Mouse (Mus musculus): Measurements from ENCODE around the gene Ofcc1.

Ofcc1 gene

DNA sequence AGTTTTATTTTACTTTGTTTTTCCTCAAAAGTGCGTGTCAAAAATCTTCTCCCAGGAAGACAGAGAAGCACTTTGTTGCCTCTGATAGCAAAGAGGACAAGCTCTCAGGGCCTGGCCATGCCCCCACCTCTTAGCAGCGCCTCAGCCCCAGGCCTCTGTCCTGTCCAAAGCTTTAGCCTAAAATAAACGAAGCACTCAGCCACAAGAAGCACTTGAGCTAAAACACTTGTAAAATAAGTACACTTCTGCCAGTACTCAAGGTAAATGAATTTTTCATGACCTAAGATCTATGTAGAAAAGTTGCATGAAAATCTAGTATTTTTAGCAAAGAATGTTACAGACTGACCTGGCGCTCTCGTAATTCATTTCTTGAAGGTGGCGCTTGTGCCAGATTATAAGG is 117.4 kb downstream of the Ofcc1 start:
- DNase-seq (ENCODE audit: low spot score): no peak

DNA sequence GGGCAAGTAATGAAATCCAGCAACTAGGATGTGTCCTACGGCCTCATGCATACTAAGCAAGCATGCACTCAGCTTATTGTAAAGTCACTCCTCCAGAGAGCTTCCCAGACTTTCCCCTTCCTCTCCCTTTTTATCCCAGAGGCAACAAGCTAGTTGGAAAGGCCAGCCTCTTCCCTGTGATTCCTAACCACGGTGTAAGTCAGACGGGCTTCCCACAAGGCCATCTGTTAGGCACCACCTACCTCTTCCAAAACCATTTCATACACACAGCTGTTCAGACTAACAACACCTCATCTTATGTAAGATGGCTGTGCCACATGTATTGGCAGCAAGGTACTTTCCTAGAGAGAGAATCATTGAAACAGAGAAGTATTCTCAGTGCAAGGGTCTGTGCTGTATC is 124.9 kb downstream of the Ofcc1 start:
- no peak for DNase-seq (ENCODE audit: low spot score)

DNA sequence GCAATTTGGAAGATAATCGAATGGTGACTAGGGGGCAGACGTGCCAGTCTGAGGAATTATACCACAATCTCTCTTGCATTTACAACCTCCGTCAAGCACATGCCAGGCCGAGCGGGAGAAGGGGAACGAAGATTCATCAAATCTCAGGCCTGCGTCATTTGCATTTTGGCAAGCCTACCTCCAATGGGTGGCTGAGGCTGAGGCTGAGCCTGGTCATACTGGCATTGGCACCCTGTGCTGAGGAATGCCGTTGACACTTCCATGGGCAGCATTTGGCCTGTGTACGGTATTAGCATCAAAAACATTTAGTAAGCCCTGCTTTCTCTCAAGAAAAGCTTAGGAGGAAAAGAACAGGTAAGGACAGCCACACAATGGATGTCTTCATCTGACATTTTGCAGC is 152.9 kb downstream of the Ofcc1 start:
- DNase-seq (ENCODE audit: low spot score): no peak

DNA sequence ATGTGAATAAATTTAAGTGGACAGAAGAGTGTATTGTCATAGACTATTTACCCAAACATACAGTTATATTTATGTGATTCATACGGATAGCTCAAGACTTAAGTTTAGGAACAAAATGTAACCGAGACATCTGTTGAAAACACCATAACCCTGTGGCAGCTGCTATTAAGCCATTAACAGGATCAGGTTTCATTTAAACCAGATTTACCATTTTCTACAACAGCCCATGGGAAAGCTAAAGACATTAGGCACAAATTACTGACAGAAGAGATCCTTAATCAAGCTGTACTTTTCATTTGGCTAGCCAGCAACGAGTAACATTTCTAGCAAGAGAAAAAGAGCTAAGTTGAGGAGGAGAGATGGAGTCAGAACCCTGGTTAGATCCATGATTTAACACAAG is 179.5 kb downstream of the Ofcc1 start:
- DNase-seq (ENCODE audit: low spot score): no peak

DNA sequence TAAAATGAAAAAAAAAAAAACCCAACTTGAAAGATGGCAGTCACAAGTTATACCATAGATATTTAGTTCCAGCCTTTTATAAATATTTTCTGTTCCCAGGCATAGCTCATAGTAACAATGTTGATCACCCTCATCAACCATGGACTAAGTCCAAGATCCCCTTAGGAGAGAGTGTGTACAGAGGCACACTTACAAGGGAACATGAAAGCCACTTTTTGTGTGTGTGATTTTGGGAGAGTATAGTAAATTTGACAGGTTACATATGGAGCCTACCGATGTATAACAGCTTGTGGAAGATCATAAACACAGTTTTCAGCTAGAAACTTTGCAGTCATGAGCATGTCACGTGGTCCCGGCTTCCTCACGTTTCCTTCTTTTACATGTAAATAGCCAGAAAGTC is 189.5 kb downstream of the Ofcc1 start:
- DNase-seq (ENCODE audit: low spot score): no peak

DNA sequence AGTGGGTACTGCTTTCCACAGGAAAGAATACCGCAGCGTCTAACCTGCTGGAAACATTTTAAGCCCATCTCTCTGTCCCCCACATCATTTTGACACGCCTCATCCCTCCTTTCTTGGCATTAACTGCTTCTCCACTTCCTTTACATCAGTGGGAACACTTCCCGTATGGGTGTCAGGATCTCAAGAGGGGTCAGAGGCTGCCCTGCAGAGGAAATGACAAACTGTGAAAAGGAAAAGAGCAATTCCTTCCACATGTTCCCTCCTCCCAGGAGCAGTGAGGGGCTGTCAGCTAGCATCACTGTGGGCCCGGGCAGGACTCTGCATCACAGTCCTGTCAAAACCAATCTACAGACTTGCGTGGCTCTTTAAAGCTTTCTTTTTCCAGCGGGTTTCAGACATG is 193.4 kb downstream of the Ofcc1 start:
- no peak for DNase-seq (ENCODE audit: low spot score)

DNA sequence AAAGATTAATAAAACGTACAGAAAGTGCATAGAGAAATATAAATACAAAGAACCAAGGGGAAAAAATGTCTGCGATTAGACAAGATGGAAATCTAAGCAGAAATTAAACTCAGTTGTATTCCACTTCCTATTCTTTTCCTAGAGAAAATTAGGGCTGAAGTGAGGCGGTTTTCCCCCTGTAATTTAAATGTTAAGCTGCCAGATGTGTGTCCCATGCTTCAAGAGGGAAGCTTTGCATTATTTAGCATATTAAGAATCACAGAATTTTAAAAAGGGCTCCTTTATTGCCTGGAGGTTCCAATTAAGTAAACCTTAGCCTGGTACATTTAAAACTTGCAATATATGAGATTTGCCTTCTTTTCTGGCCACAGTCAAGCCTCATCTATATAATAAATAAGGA is 205.8 kb downstream of the Ofcc1 start:
- no peak for DNase-seq (ENCODE audit: low spot score)

DNA sequence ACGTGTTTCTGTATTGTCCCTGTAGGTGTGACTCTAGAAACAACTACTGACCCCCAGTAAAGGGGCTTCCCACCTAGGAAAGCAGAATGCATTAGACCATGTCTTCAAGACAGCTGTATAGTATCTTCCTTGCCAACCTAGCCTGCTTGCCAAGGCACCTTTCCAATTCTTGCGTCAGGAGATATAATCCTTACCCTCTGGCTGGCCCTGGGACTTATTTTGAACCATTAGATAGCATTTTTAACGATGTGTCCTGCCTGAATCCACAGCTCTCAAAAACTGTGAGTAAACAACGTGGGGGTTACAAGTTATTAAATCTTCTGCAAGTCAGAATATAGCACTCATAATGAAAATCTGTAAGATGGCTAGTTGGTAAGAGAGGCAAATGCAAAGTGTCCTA is 221.3 kb downstream of the Ofcc1 start:
- no peak for DNase-seq (ENCODE audit: low spot score)

DNA sequence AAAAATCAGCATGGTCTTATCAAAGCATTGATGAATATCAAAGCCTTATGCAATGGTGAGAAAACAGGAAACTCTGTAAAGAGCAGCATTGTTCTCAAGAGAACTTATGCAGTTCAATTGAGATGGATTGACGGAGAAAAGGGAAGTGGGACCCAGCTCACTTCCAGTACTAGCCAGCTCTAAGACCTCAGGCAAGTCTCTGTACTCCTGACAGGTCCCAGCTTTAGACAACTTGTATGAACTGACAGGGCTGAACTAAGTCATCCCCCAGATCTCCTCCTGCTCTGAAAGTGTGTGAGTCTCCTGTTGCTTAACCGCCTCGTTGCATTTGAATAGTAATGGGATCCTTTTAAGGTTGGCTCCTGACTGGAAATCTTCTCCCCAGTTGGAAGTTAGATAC is 225.2 kb downstream of the Ofcc1 start:
- no peak for DNase-seq (ENCODE audit: low spot score)

DNA sequence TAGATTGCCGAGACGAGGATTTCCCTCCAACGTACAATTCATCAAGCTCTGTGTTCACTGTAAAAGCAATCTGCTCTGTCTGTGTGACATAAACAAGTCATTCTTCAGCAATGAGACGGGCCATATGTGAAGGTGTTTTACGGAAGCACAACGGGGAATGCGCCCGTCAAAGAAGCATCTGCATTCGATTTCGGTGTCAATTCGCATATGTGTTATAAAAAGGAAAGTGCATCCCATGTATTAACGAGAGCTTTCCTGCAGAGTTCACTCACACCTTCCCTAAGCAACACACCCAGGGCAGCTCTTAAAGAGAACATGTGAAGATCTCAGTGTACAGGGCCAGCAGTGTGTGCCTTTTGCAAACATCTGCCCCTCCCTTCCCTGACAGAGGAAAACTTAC is 225.6 kb downstream of the Ofcc1 start:
- no peak for DNase-seq (ENCODE audit: low spot score)

DNA sequence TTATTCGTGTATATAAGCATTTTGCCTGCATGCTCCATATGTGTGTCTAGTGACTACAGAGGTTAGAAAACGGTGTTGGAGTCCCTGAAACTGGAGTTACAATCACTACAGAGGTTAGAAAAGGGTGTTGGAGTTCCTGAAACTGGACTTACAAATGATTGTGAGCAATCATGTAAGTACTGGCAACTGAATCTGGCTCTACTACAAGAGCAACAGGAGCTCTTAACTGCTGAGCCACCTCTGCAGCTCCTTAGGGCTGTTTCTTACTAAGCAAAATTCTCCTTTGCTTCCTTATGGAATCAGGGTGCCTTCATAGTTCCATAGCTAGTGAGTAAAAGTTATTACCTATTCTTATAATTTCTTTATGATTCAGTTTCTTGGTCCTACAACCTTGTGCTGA is 237.4 kb downstream of the Ofcc1 start:
- no peak for DNase-seq (ENCODE audit: low spot score)

DNA sequence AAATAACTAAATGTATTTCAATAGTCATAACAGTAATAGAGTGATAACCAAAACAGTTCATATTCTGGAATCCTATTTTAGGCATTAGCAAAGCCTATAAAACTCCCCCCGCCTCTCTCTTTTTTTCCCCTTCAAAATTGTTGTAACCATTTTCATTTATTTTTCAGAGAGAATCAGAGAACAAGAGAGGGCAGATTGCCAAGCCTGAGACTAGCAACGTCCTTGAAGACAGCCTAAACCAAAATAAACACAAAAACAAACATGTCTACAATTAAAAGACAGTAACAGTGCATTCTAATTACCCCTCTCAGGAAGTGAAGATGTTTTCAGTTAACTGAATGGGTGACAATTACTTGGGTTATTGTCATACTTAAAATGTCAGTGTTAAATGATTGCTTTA is 248.9 kb downstream of the Ofcc1 start:
- no peak for DNase-seq (ENCODE audit: low spot score)

DNA sequence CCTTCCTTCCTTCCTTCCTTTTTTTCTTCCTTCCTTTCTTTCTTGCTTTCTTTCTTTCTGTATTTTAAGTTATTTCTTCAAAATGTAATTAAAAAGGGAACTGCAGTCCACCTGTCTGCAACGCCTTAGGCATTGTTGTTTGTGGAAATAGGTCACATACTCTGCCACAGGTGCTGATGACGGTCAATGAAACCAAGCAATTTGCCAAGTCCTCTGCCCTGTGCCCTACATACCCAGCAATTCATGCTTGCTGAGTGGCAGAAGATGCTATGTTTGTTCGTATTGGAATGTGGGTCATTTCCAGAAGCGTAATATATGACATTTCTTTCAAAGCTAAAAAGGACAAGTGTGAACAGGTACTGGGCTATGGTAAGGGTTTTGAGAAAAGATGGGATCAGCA is 285.0 kb downstream of the Ofcc1 start:
- DNase-seq (ENCODE audit: low spot score): no peak

DNA sequence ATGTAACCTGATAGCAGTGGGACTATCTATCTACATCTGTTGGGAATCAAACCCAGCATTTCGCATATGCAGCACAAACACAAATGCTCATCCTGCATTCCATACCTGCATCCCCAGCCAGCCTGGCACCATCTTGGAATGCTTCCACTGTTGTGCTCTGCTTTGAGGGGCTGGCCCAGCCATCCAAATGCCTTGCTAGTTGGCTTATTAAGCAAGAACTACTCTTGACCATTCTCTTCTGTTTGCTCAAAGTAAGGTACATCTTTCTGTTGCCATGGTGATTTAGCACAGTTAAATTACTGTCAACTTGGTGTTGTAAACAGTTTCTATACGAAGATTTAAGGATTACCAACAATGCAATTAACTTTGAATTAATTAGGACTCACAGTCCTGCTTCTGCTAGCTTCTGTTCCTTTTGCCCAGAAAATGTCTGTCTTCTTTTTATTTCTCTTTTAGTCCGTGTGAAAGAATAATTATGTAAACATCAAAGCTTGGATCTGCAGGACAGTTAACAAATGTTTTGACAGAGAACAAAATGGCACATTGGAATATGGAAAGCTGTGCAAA is 286.3 kb downstream of the Ofcc1 start:
- DNase-seq (ENCODE audit: low spot score): no peak

DNA sequence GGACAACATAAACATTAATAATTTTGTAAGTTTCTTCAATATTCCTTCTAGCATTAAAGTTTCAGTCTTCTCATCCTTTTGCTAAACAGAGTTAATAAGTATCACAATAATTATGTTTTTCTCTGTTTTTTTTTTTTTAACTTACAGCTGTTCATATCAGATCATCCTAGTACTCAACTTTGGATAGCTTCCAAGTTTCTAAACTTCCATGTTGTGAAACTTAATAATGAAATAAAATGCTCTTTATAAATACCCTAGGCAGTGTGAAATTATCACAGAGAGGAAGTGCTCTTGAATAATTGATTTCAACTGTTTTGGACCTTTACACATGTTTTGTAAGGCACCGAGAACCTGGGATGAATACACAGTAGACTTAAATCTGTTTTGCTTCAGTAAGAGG is 291.2 kb downstream of the Ofcc1 start:
- DNase-seq (ENCODE audit: low spot score): no peak

DNA sequence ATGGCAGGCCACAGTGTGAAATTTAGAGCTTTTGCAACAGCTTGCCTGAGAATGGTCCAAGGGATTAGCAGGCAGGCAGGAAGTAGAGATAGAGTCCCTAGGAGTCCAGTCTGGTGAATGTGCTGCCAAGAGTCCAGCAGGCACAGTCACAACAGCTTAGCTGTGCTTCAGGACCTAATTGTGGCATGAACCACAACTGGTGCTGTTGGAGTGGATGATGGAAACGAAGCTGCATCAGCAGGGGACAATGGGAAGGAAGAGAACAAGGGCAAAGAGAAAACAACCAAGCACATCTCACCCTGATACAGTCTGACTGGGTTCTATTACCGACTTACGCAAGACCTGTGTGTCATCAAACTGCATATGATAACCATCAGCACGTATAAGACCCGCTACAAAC is 300.0 kb downstream of the Ofcc1 start:
- no peak for DNase-seq (ENCODE audit: low spot score)

DNA sequence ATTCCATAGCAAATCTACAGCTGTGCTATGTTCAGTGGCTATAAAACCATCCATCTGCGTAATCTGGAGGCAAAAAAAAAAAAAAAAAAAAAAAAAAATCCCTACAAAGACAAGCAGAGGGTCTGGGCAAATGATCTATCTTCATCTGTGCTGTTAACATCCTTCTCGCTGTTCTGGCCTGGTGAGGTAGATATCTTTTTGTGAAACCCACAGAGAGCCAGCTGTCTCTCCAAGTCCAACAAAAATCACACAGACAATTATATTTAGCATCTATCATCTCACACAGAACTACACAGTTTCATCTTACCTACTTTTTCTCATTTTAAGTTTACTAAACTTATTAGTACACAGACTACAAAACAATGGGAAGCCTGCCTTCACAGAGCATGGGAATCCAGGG is 323.4 kb downstream of the Ofcc1 start:
- no peak for DNase-seq (ENCODE audit: low spot score)

DNA sequence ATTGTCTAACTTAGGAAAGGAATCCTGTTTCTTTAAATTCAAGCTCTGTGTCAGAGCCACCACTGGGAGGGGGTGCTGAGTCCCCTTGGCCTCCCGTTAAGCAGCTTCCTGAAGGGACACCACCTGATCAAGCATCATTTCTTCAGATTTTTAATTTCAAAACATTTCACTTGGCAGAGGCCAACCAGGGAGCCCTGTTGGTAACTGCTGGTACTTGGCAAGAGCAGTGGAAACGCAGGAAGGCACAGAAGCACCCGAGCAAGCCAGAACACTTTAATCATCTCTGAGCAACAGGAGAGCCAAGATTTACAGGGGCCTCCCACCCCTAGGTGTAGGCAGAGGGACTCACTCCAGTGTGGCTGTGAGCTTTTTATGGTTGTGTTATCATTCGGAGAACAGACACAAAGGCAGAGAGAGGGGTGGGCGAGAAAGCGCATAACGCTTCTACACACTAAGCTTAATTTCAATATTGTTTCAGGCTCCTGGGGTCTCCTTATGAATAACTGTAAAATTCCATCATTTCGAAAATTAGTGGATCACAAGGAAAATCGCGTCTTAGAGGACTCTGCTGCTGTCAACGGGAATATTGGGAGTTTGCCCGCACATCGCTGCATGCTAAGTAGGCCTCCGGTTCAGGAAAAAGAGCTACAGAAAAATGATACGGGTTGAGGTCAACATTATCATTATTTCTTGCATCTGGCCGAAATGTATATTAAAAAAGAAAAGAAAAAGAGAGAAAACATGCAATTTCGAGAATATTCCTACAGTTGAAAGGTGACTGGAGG is 324.1 kb downstream of the Ofcc1 start:
- no peak for DNase-seq (ENCODE audit: low spot score)

DNA sequence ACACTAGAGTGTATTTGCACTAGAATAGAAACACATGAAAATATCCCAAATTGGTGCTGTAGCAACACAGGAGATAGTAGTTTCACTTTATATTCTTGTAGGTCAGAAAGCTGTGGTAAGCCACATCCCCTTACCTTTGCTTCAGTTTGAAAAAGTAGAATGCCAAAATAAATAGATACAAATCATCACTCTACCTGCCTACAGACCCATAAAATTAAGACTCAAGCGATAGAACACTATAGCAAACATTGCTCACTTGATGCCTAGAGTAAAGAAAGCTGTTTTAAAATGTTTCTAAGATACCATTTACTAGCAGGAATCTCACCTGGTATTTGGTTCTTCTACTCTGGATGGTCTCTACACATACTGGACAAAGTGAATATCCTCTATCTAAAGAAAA is 331.8 kb downstream of the Ofcc1 start:
- no peak for DNase-seq (ENCODE audit: low spot score)

DNA sequence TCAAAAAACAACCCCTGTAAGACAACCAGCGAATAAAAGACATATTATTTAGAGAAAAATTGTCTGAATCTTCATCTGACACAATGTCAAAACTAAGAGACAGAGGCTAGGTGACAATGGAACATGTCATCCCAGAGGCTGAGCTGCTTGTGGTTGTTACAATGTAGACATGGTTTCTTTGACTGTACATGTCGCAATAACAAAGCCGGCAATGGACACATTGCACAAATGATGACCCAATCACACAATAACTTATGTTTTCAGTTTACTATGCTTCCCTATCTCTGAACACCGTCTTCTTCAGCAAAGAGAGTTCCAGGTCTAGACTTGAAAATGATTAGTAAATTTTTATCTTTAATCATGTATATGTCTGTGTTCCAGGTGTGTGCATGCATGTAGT is 332.4 kb downstream of the Ofcc1 start:
- no peak for DNase-seq (ENCODE audit: low spot score)

DNA sequence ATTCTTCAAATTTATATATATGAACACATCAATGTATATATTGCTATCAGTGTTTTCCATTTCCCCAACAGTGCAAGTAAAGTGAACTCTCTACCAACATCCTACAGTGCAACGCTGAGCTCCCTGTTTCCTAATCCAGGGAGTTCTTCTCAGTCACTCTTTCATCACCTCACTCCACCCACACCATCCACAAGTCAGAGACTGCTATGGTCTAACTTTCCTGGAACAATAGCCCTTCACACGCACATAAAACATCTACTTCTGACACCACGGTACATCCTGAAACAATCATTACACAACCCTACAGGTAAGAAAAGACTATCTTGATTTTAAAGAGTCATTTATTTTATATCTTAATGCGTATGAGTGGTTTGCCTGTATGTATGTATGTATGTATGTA is 335.4 kb downstream of the Ofcc1 start:
- DNase-seq (ENCODE audit: low spot score): no peak

DNA sequence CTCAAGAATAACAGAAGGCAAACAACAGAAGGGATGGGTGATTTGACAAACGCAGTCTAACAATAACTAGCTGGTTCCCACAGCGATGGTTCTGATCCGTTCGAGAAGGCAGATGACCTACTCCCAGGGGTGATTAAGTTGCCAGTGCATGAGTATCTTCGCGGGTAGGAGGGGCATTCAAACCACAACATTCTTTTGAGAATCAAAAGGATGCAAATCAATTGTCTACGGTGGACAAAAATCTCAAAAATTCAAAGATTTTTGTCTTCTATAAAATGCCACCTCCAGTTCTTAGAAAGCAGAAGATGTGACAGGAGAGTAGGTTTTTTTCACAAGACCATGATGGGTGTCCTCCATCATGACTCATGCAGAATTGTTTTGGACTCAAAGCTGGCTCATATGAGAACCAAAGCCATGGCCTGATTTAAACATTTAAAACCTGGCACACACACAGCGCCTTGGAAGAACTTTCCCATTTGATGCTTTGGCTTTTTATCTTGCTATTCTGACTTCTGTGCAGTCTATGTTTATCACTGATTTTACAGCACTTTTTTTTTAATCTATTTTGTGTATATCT is 338.0 kb downstream of the Ofcc1 start:
- DNase-seq (ENCODE audit: low spot score): no peak

DNA sequence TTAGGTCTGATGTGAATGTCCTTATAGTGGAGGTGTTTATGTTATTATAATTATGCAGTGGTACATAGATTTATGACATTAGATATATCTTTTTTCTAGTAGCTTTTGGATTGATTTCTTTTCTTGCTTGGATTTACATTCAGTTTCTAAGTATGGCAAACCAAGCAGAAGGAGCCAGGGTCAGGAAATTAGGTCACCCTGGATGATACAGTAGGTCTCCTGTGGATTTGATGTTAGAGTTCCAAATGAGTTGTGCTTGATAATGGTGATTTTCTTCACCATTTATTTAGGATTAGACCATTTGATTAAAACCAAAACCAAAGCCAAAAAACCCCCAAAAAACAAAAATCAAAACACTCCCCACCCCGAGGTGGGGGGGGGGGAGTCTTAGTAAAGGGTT is 338.6 kb downstream of the Ofcc1 start:
- no peak for DNase-seq (ENCODE audit: low spot score)

DNA sequence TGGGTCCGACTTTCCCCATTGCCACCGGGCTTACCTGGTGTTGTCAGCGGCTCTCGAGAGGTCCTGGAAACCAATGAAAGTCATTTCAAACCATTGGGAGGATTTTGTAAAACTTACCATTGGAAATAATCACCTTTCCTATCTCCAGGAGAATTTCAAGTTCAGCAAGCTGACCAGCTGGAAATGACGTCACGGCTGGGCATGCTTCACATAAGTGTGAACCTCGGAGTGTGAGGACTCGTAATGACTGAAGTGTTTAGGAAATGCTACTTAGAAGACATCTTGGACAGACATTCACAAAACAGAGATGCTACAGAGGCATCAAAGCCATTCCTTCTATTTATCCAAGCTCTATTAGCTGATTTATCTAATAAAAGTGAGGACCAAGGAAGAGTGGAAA is 361.0 kb downstream of the Ofcc1 start:
- no peak for DNase-seq (ENCODE audit: low spot score)
